Mouse (Mus musculus) heart, adult 2 months (tissue): ENCODE data around the gene Nptxr.

ENCODE experiments used
- CTCF ChIP-seq: fragments of 200-600 bp; IDR thresholded peaks from 2 replicates; pipeline ENCODE4 v1.8.1; 2022; ENCODE audit warnings: antibody characterized with exemption, mild to moderate bottlenecking, moderate library complexity
- POLR2A ChIP-seq: fragments of 200-500 bp; IDR thresholded peaks from 2 replicates; pipeline ENCODE4 v1.6.1; 2011; ENCODE audit warnings: mild to moderate bottlenecking, low read depth, low read length, control low read depth; ENCODE audit not compliant: insufficient read depth

DNA sequence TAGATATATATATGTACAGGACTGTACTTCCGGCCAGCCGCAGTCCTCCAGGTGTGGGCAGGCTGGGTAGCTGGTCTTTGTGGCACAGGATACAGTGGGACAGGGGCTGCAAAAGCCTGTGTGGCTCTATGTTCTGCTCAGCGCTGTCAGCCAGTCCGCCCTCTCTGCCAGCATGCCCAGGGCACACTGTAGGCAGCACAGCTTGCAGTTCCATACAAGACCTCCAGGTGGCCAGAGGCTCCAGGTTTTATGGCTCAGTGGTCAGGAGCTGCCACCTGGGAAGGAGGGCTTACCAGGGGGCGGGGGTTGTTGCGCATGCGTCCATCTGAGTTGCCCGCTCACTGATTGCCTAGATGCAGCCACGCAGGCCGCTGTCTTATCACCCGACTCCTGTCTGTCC lies 56.6 kb downstream of the Nptxr start:
- TF ChIP-seq POLR2A = no peak
- peak; percentile 64 for TF ChIP-seq CTCF
